Mouse (Mus musculus) testis, adult 2 months (tissue): Measurements from ENCODE around the gene Sec14l2. TPM values are rescaled to one million over a fixed set of nuclear protein-coding genes. Genes with fewer than 3 reads are reported as not detected.
A peak's percentile ranks its signal among the peaks of the same experiment; 100 is the strongest.

Source experiments
- H3K27ac ChIP-seq: fragments of 200-500 bp; 2 replicates; pipeline ENCODE4 v1.5.1; 2012; ENCODE audit warnings: low read depth, low read length; ENCODE audit not compliant: control insufficient read depth, insufficient read depth
- H3K27me3 ChIP-seq: fragments of 200-500 bp; 2 replicates; pipeline ENCODE4 v1.6.1; 2012; ENCODE audit warnings: mild to moderate bottlenecking, low read length, moderate library complexity; ENCODE audit not compliant: control insufficient read depth, insufficient read depth
- H3K36me3 ChIP-seq: fragments of 200-500 bp; 2 replicates; pipeline ENCODE4 v1.6.1; 2012; ENCODE audit warnings: mild to moderate bottlenecking, low read length; ENCODE audit not compliant: control insufficient read depth, insufficient read depth
- H3K4me1 ChIP-seq: fragments of 200-500 bp; 2 replicates; pipeline ENCODE4 v1.6.1; 2012; ENCODE audit warnings: low read length; ENCODE audit not compliant: control insufficient read depth, insufficient read depth
- H3K4me3 ChIP-seq: fragments of 200-500 bp; 2 replicates; pipeline ENCODE4 v1.5.1; 2012; ENCODE audit warnings: low read depth, mild to moderate bottlenecking, low read length, moderate library complexity, mixed read lengths; ENCODE audit not compliant: control insufficient read depth
- CTCF ChIP-seq: fragments of 200-500 bp; IDR thresholded peaks from 2 replicates; pipeline ENCODE4 v1.5.1; 2012; ENCODE audit warnings: low read depth, mild to moderate bottlenecking, inconsistent platforms, low read length, moderate library complexity; ENCODE audit not compliant: control insufficient read depth, insufficient read depth, insufficient replicate concordance
- POLR2A ChIP-seq: fragments of 200-500 bp; IDR thresholded peaks from 2 replicates; pipeline ENCODE4 v1.6.1; 2012; ENCODE audit warnings: low read depth, mild to moderate bottlenecking, inconsistent platforms, low read length, moderate library complexity; ENCODE audit not compliant: control insufficient read depth
- polyA plus RNA-seq: library from polyadenylated mRNA; depleted of rRNA; stranded (reverse); fragments of >200 nt; gene quantifications from 2 replicates; pipeline ENCODE4 v1.2.3, GENCODE M21; 2012

Gene Sec14l2
- polyA plus RNA-seq, 1 experiment, result 2.2 TPM

DNA sequence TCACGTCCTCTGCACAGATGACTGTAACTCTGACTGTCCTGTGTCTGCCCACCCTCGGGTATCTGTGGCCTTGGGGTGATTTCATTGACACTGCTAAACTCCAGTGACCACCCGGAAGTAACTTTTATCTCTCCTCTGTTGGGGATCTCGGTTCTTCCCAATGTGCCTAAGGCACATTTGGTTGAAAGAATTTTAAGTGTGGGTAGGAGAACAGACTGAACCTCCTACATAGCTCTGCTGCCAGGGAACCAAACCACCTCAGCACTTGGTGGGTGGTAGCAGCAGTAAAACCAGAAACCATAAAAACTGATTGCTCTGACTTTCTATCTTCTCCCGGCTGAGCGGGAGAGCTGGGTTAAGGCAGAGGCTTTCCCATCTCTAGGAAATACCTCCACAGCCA is 17.8 kb downstream of the Sec14l2 start:
- no peak overlapping the region for H3K4me3 ChIP-seq
- TF ChIP-seq CTCF, result no peak
- no peak for TF ChIP-seq POLR2A

DNA sequence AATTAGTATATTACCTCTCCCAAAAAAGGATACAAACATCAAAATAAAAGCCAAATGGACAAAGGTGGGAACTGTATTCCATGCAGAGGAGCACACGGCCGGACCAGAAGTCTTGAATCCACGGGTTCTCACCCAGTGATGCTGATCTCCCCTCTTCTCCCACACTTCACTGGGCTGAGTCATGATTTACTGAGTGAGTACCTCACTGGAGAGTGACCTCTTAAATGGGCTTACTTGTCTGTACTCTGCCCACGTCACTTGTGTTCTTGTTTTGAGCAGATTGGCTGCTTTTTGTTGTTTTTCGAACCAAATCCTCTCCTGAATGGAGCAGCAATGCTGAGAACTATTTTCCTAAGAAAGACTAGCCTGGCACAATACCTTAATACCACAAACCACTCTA is 18.2 kb downstream of the Sec14l2 start:
- H3K4me3 ChIP-seq, result no peak overlapping the region
- H3K27me3 ChIP-seq, result no peaks in the 10 kb centered on the region
- H3K36me3 ChIP-seq, result no peaks in the 10 kb centered on the region
- no peak overlapping the region for H3K27ac ChIP-seq
- TF ChIP-seq POLR2A (no peak), CTCF (no peak)
- no peaks in the 10 kb centered on the region for H3K4me1 ChIP-seq

More for the DNA sequence above, 17.8 kb downstream of the Sec14l2 start:
- Histone ChIP-seq H3K4me1 (no peaks in the 10 kb centered on the region), H3K36me3 (no peaks in the 10 kb centered on the region), H3K27ac (no peak overlapping the region), H3K27me3 (no peaks in the 10 kb centered on the region)

DNA sequence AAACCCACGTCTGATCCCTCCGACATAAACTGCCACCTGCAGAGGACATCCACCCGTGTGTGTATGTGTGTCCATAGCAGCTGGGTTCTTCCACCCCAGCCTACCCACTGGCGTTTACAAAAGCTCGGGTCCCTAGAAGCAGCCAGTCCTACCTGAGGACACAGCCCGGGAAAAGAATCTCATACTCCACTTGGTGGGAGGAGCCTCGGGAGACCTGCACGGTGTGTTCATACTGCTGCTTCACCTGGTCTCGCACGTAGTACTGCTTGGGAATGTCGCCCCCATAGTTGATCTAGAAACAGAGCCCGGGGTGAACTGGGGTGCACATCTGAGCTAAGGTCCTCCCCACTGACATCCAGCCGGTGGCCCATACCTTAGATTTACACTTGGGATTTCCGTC is 19.7 kb downstream of the Sec14l2 start:
- Histone ChIP-seq H3K4me1 (peaks cover 2% of the 10 kb centered on the region; the same call in 1 of the 2 replicates), H3K36me3 (no peaks in the 10 kb centered on the region), H3K4me3 (no peak overlapping the region), H3K27ac (no peak overlapping the region), H3K27me3 (no peaks in the 10 kb centered on the region)
- no peak for TF ChIP-seq POLR2A
- no peak for TF ChIP-seq CTCF

DNA sequence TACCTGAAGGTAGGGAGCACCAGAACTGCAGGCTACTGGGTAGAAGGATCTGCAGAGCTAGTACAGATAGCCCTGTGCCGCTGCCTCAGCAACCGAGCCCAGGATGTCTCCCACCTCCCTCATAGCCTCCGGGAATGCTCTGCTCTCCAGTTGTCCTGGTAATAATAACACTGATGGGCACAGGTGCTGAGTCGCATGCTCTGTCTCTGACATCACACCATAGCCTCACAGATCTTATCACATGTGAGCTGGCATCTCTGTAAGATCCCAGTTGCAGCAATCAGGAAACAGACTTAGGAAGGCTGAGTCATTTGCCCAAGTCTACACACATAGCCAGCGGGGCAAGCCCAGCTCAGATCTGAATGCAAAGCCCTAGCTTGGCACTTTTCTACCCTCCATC is 21.4 kb downstream of the Sec14l2 start:
- Histone ChIP-seq H3K4me3 (no peak overlapping the region), H3K36me3 (no peaks in the 10 kb centered on the region), H3K4me1 (peaks cover 14% of the 10 kb centered on the region), H3K27ac (no peak overlapping the region), H3K27me3 (no peaks in the 10 kb centered on the region)
- TF ChIP-seq CTCF (no peak), POLR2A (no peak)

DNA sequence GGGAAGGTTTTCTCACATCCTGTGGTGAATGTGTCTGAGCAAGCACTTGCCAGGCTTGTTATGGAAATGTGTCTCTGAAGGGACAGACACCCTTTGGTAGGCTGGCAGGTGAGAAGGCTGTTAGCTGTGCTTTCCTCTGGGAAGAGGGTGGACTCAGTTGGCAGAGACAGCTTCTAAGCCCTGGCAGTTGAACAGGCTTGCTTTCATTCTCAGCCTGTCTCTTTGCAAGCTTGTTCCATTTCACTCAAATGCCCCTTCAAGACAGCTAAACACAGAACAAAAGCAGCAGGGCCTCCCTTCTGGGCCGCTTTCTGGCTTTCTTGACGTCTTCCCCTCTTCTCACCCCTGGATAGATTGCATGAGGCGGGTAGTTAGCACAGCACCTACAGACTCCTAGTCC is 23.8 kb downstream of the Sec14l2 start:
- Histone ChIP-seq H3K4me1 (peaks cover 18% of the 10 kb centered on the region), H3K36me3 (no peaks in the 10 kb centered on the region), H3K27me3 (no peaks in the 10 kb centered on the region), H3K4me3 (no peak overlapping the region), H3K27ac (no peak overlapping the region)
- TF ChIP-seq CTCF (no peak), POLR2A (no peak)

DNA sequence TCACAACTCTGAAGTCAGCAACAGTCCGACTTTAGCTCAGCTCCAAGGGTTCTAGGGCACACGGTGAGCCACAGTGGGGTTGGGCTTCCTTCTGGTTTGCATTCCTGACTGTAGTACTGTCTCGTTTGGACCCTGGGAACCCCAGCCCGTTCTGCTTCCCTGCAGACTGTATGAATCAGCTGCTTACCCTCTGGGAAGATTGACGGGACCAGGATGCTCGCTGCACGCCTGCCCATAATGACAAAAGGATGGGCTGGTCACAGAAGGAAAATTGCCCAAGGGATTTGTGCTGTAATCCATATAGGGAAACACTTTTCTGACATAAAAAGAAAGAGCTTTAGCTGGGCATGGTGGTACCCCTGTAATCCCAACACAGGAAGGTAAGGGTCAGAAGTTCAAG is 24.4 kb downstream of the Sec14l2 start:
- Histone ChIP-seq H3K4me3 (no peak overlapping the region), H3K27ac (peak overlapping the region; percentile 50; the same call in 1 of the 2 replicates), H3K27me3 (no peaks in the 10 kb centered on the region), H3K36me3 (no peaks in the 10 kb centered on the region), H3K4me1 (peaks cover 23% of the 10 kb centered on the region)
- TF ChIP-seq CTCF (no peak), POLR2A (no peak)

DNA sequence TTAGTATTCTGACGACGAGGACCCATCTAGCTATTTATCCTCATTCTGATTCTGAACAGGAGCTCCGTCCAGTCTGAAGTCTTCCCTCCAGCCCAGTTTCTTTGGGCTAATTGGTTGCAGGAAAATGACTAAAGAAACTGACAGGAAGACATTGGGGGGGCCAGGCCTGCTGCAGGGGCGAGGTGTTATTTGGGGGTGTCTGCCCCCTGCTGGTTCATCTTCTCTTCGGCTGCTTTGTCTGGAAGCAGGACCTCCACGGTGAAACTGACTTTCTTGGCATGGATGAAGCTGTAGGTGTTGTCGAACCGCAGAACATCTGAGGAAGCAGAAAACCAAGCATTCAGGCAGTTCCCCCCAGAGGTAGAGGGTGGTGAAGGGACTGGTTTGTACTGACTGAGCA is 25.1 kb downstream of the Sec14l2 start:
- TF ChIP-seq POLR2A, result no peak
- TF ChIP-seq CTCF, result no peak
- no peaks in the 10 kb centered on the region for H3K27me3 ChIP-seq
- peak overlapping the region; percentile 50; the same call in 1 of the 2 replicates for H3K27ac ChIP-seq
- no peaks in the 10 kb centered on the region for H3K36me3 ChIP-seq
- peaks cover 23% of the 10 kb centered on the region for H3K4me1 ChIP-seq
- peak overlapping the region; percentile 55 for H3K4me3 ChIP-seq
